Mouse (Mus musculus): ENCODE results near the gene Arhgef25. TPM values are rescaled to one million over a fixed set of nuclear protein-coding genes. Genes with fewer than 3 reads are reported as not detected.

Arhgef25 gene
- polyA plus RNA-seq, 1 experiment from 2014 or later = 32.7 TPM

GRCm38 (mm10) chr10:127200279-127200678 is 10.4 kb upstream of the Arhgef25 start:
- Histone ChIP-seq H3K9me3 (replicated peaks; ENCODE audit: control insufficient read depth, low read length) (no peaks in the 10 kb centered on the region), H3K4me3 (ENCODE audit: low read depth, low read length) (no peak overlapping the region), H3K4me1 (ENCODE audit: control insufficient read depth, insufficient read depth, low read length) (peaks cover 3% of the 10 kb centered on the region; the same call in 1 of the 2 replicates), H3K4me2 (ENCODE audit: low read depth, low read length) (no peak overlapping the region), H3K27ac (replicated peaks; ENCODE audit: low read depth, low read length) (no peak overlapping the region), H3K27me3 (ENCODE audit: control insufficient read depth, insufficient read depth, low read length) (no peaks in the 10 kb centered on the region), H3K36me3 (replicated peaks; ENCODE audit: control insufficient read depth, insufficient read depth, low read depth, low read length) (peaks cover 1% of the 10 kb centered on the region), H3K9ac (replicated peaks; ENCODE audit: low read length) (no peak overlapping the region)
- DNase-seq (ENCODE audit: low spot score) (no peak), ATAC-seq (replicated peaks; ENCODE audit: insufficient number of reproducible peaks, low FRiP score, low TSS enrichment, low read depth) (no peak)
- 86% methylated on average over 8 of the region's 8 CpGs for WGBS

GRCm38 (mm10) chr10:127199474-127199873 is 9.6 kb upstream of the Arhgef25 start:
- no peak for DNase-seq (ENCODE audit: low spot score)
- H3K4me3 ChIP-seq (ENCODE audit: low read depth, low read length) = no peak overlapping the region
- H3K4me1 ChIP-seq (ENCODE audit: control insufficient read depth, insufficient read depth, low read length) = peaks cover 3% of the 10 kb centered on the region; the same call in 1 of the 2 replicates
- WGBS = 84% methylated on average over 11 of the region's 11 CpGs
- ATAC-seq (replicated peaks; ENCODE audit: insufficient number of reproducible peaks, low FRiP score, low TSS enrichment, low read depth) = no peak
- H3K27ac ChIP-seq (replicated peaks; ENCODE audit: low read depth, low read length) = 0 out of 2 replicates have a peak overlapping the region, but pooled peaks have one; percentile 8
- H3K36me3 ChIP-seq (replicated peaks; ENCODE audit: control insufficient read depth, insufficient read depth, low read depth, low read length) = no peaks in the 10 kb centered on the region; the same call in none of the 2 replicates
- no peaks in the 10 kb centered on the region for H3K27me3 ChIP-seq (ENCODE audit: control insufficient read depth, insufficient read depth, low read length)
- no peaks in the 10 kb centered on the region for H3K9me3 ChIP-seq (replicated peaks; ENCODE audit: control insufficient read depth, low read length)
- H3K9ac ChIP-seq (replicated peaks; ENCODE audit: low read length) = no peak overlapping the region
- H3K4me2 ChIP-seq (ENCODE audit: low read depth, low read length) = no peak overlapping the region

DNA sequence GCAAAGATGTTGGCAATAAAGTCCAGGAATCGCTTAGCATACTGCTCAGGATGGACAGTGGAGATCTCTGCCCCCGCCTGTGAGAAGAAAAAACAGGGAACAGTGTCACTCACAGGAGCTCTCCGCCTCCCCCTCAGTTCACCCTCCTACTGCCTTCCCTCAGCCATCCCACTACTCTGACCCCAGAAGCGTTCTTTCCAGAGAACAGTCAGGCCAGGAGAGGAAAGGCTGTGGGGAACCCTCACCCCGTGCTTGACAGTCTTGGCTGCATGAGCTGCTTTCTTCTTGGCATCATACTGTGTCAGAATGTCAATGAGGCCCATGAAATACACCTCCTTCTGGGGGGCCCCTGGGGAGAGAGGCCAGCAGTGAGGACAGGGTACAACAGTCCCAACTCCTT is 9.2 kb upstream of the Arhgef25 start:
- no peaks in the 10 kb centered on the region for H3K9me3 ChIP-seq (replicated peaks; ENCODE audit: control insufficient read depth, low read length)
- H3K27me3 ChIP-seq (ENCODE audit: control insufficient read depth, insufficient read depth, low read length) = no peaks in the 10 kb centered on the region
- DNase-seq (ENCODE audit: low spot score) (no peak), ATAC-seq (replicated peaks; ENCODE audit: insufficient number of reproducible peaks, low FRiP score, low TSS enrichment, low read depth) (no peak)
- no peak overlapping the region for H3K9ac ChIP-seq (replicated peaks; ENCODE audit: low read length)
- H3K27ac ChIP-seq (replicated peaks; ENCODE audit: low read depth, low read length) = 0 out of 2 replicates have a peak overlapping the region, but pooled peaks have one; percentile 8
- H3K4me1 ChIP-seq (ENCODE audit: control insufficient read depth, insufficient read depth, low read length) = peaks cover 3% of the 10 kb centered on the region; the same call in 1 of the 2 replicates
- no peak overlapping the region for H3K4me2 ChIP-seq (ENCODE audit: low read depth, low read length)
- 75% methylated on average over 5 of the region's 5 CpGs for WGBS
- no peak overlapping the region for H3K4me3 ChIP-seq (ENCODE audit: low read depth, low read length)
- H3K36me3 ChIP-seq (replicated peaks; ENCODE audit: control insufficient read depth, insufficient read depth, low read depth, low read length) = no peaks in the 10 kb centered on the region; the same call in none of the 2 replicates

- no peak for ATAC-seq (replicated peaks; ENCODE audit: insufficient number of reproducible peaks, low FRiP score, low TSS enrichment, low read depth)
- no peak overlapping the region for H3K27ac ChIP-seq (replicated peaks; ENCODE audit: low read depth, low read length)
- 64% methylated on average over 2 of the region's 2 CpGs for WGBS
- H3K4me3 ChIP-seq (ENCODE audit: low read depth, low read length) = no peak overlapping the region
- no peaks in the 10 kb centered on the region for H3K9me3 ChIP-seq (replicated peaks; ENCODE audit: control insufficient read depth, low read length)
- H3K4me1 ChIP-seq (ENCODE audit: control insufficient read depth, insufficient read depth, low read length) = peaks cover 3% of the 10 kb centered on the region; the same call in 1 of the 2 replicates
- no peak for DNase-seq (ENCODE audit: low spot score)
- no peaks in the 10 kb centered on the region; the same call in none of the 2 replicates for H3K36me3 ChIP-seq (replicated peaks; ENCODE audit: control insufficient read depth, insufficient read depth, low read depth, low read length)
- H3K9ac ChIP-seq (replicated peaks; ENCODE audit: low read length) = no peak overlapping the region
- no peak overlapping the region for H3K4me2 ChIP-seq (ENCODE audit: low read depth, low read length)
- H3K27me3 ChIP-seq (ENCODE audit: control insufficient read depth, insufficient read depth, low read length) = no peaks in the 10 kb centered on the region
These were observed 8.6 kb upstream of the Arhgef25 start for GRCm38 (mm10) chr10:127198492-127198891.

- Histone ChIP-seq H3K4me1 (ENCODE audit: control insufficient read depth, insufficient read depth, low read length) (peaks cover 3% of the 10 kb centered on the region; the same call in 1 of the 2 replicates), H3K4me3 (ENCODE audit: low read depth, low read length) (no peak overlapping the region), H3K27me3 (ENCODE audit: control insufficient read depth, insufficient read depth, low read length) (no peaks in the 10 kb centered on the region), H3K36me3 (replicated peaks; ENCODE audit: control insufficient read depth, insufficient read depth, low read depth, low read length) (no peaks in the 10 kb centered on the region; the same call in none of the 2 replicates), H3K4me2 (ENCODE audit: low read depth, low read length) (no peak overlapping the region), H3K9ac (replicated peaks; ENCODE audit: low read length) (no peak overlapping the region), H3K27ac (replicated peaks; ENCODE audit: low read depth, low read length) (no peak overlapping the region; the same call in 1 of the 2 replicates), H3K9me3 (replicated peaks; ENCODE audit: control insufficient read depth, low read length) (no peaks in the 10 kb centered on the region)
- no peak for ATAC-seq (replicated peaks; ENCODE audit: insufficient number of reproducible peaks, low FRiP score, low TSS enrichment, low read depth)
- 84% methylated on average over 11 of the region's 11 CpGs for WGBS
- DNase-seq (ENCODE audit: low spot score) = no peak
These were observed 7.7 kb upstream of the Arhgef25 start for GRCm38 (mm10) chr10:127197505-127198110.

DNA sequence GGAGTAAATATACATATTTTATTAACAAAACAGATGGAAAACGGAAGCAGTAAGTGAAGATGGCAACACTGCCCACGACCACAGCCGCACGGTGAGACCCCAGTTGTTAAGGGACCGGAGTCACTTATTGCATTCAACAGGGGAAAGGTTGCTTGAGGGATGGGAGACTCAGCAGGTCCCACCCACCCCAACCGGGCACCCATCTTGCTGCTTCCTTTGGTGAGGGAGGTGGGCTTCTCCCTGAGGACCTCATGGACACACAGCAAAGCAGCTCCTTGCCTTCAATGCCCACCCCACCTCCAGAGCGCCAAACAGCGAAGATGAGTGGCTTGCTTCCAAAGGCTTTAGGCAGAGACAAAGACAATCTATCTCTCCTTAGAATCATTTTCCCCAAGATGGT is 7.2 kb upstream of the Arhgef25 start:
- no peak overlapping the region for H3K4me2 ChIP-seq (ENCODE audit: low read depth, low read length)
- H3K4me3 ChIP-seq (ENCODE audit: low read depth, low read length) = no peak overlapping the region
- ATAC-seq (replicated peaks; ENCODE audit: insufficient number of reproducible peaks, low FRiP score, low TSS enrichment, low read depth) = no peak
- no peak for DNase-seq (ENCODE audit: low spot score)
- no peaks in the 10 kb centered on the region for H3K27me3 ChIP-seq (ENCODE audit: control insufficient read depth, insufficient read depth, low read length)
- H3K9ac ChIP-seq (replicated peaks; ENCODE audit: low read length) = no peak overlapping the region
- WGBS = 86% methylated on average over 8 of the region's 8 CpGs
- H3K36me3 ChIP-seq (replicated peaks; ENCODE audit: control insufficient read depth, insufficient read depth, low read depth, low read length) = no peaks in the 10 kb centered on the region; the same call in none of the 2 replicates
- peaks cover 3% of the 10 kb centered on the region; the same call in 1 of the 2 replicates for H3K4me1 ChIP-seq (ENCODE audit: control insufficient read depth, insufficient read depth, low read length)
- H3K27ac ChIP-seq (replicated peaks; ENCODE audit: low read depth, low read length) = no peak overlapping the region; the same call in 1 of the 2 replicates
- no peaks in the 10 kb centered on the region for H3K9me3 ChIP-seq (replicated peaks; ENCODE audit: control insufficient read depth, low read length)

GRCm38 (mm10) chr10:127196392-127196791 is 6.5 kb upstream of the Arhgef25 start:
- no peaks in the 10 kb centered on the region; the same call in none of the 2 replicates for H3K36me3 ChIP-seq (replicated peaks; ENCODE audit: control insufficient read depth, insufficient read depth, low read depth, low read length)
- DNase-seq (ENCODE audit: low spot score) (peak; percentile 72), ATAC-seq (replicated peaks; ENCODE audit: insufficient number of reproducible peaks, low FRiP score, low TSS enrichment, low read depth) (peak; percentile 50; the same call in 1 of the 2 replicates)
- H3K9ac ChIP-seq (replicated peaks; ENCODE audit: low read length) = peak overlapping the region; percentile 91
- H3K4me1 ChIP-seq (ENCODE audit: control insufficient read depth, insufficient read depth, low read length) = peaks cover 3% of the 10 kb centered on the region; the same call in 1 of the 2 replicates
- peak overlapping the region; percentile 87 for H3K27ac ChIP-seq (replicated peaks; ENCODE audit: low read depth, low read length)
- WGBS = 1% methylated on average over 5 of the region's 5 CpGs
- no peaks in the 10 kb centered on the region for H3K27me3 ChIP-seq (ENCODE audit: control insufficient read depth, insufficient read depth, low read length)
- peak overlapping the region; percentile 82 for H3K4me3 ChIP-seq (ENCODE audit: low read depth, low read length)
- peak overlapping the region; percentile 85 for H3K4me2 ChIP-seq (ENCODE audit: low read depth, low read length)
- no peaks in the 10 kb centered on the region for H3K9me3 ChIP-seq (replicated peaks; ENCODE audit: control insufficient read depth, low read length)

Measured in embryonic facial prominence, embryonic 11.5 days (tissue).